Mouse (Mus musculus): Measurements from ENCODE around the gene Spaca9. TPM values are rescaled to one million over a fixed set of nuclear protein-coding genes. Genes with fewer than 3 reads are reported as not detected.

The Spaca9 gene
- polyA plus RNA-seq, 2 experiments, result 1.3 to 2.0 TPM

DNA sequence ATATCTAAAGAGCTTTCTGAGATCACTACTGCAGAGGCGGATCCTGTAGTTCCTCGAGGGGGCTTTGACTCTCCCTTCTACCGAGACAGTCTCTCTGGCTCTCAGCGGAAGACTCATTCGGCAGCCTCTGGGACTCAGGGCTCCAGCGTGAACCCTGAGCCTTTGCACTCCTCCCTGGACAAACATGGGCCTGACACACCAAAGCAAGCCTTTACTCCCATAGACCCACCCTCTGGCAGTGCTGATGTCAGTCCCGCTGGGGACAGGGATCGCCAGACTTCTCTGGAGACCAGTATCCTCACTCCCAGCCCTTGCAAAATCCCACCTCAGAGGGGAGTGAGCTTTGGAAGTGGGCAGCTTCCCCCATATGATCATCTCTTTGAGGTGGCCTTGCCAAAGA is 23.5 kb downstream of the Spaca9 start:
- no peak overlapping the region for H3K27ac ChIP-seq
- no peaks in the 10 kb centered on the region for H3K27me3 ChIP-seq (ENCODE audit: control insufficient read depth, insufficient read depth, low read length)
- H3K9me3 ChIP-seq (ENCODE audit: control insufficient read depth, low read length), result no peaks in the 10 kb centered on the region
- H3K4me3 ChIP-seq (ENCODE audit: insufficient read depth in 1 of 2, low read depth in 2 of 2, low read length in 2 of 2), result no peak overlapping the region
- H3K4me2 ChIP-seq (ENCODE audit: low read depth), result no peak overlapping the region
- ATAC-seq (ENCODE audit: insufficient read depth), result peak; percentile 48; the same call in 1 of the 2 replicates
- 82% methylated on average over 8 of the region's 8 CpGs for WGBS (ENCODE audit: insufficient replicate concordance)
- peaks cover 40% of the 10 kb centered on the region for H3K36me3 ChIP-seq (replicated peaks; ENCODE audit: control insufficient read depth, insufficient read depth, low read depth)
- DNase-seq (ENCODE audit: low read depth in 3 of 3, low spot score in 3 of 3), result no peak
- H3K9ac ChIP-seq (replicated peaks), result no peak overlapping the region
- H3K4me1 ChIP-seq (replicated peaks; ENCODE audit: control insufficient read depth in 2 of 2, insufficient read depth in 2 of 2, low read length in 1 of 2), result no peaks in the 10 kb centered on the region
- TF ChIP-seq EP300 (IDR thresholded peaks at IDR 0.05; ENCODE audit: low read depth) (no peak), CTCF (IDR thresholded peaks at IDR 0.05; ENCODE audit: low read depth) (no peak)

- H3K4me3 ChIP-seq (ENCODE audit: insufficient read depth in 1 of 2, low read depth in 2 of 2, low read length in 2 of 2), result no peak overlapping the region
- DNase-seq (ENCODE audit: low read depth in 3 of 3, low spot score in 3 of 3) (no peak), ATAC-seq (ENCODE audit: insufficient read depth) (no peak)
- peaks cover 32% of the 10 kb centered on the region for H3K36me3 ChIP-seq (replicated peaks; ENCODE audit: control insufficient read depth, insufficient read depth, low read depth)
- 53% methylated on average over 2 of the region's 2 CpGs for WGBS (ENCODE audit: insufficient replicate concordance)
- no peaks in the 10 kb centered on the region for H3K4me1 ChIP-seq (replicated peaks; ENCODE audit: control insufficient read depth in 2 of 2, insufficient read depth in 2 of 2, low read length in 1 of 2)
- no peak overlapping the region for H3K27ac ChIP-seq
- TF ChIP-seq CTCF (IDR thresholded peaks at IDR 0.05; ENCODE audit: low read depth) (no peak), EP300 (IDR thresholded peaks at IDR 0.05; ENCODE audit: low read depth) (no peak)
- H3K27me3 ChIP-seq (ENCODE audit: control insufficient read depth, insufficient read depth, low read length), result no peaks in the 10 kb centered on the region
- H3K4me2 ChIP-seq (ENCODE audit: low read depth), result no peak overlapping the region
- H3K9ac ChIP-seq (replicated peaks), result no peak overlapping the region
- H3K9me3 ChIP-seq (ENCODE audit: control insufficient read depth, low read length), result no peaks in the 10 kb centered on the region
Measured at GRCm38 (mm10) chr2:28671438-28671837, 28.1 kb downstream of the Spaca9 start.

GRCm38 (mm10) chr2:28665818-28666217 is 33.7 kb downstream of the Spaca9 start:
- no peaks in the 10 kb centered on the region for H3K27me3 ChIP-seq (ENCODE audit: control insufficient read depth, insufficient read depth, low read length)
- no peak for ATAC-seq (ENCODE audit: insufficient read depth)
- WGBS (ENCODE audit: insufficient replicate concordance), result 70% methylated on average over 3 of the region's 3 CpGs
- no peak for TF ChIP-seq CTCF (IDR thresholded peaks at IDR 0.05; ENCODE audit: low read depth)
- TF ChIP-seq EP300 (IDR thresholded peaks at IDR 0.05; ENCODE audit: low read depth), result no peak
- H3K4me3 ChIP-seq (ENCODE audit: insufficient read depth in 1 of 2, low read depth in 2 of 2, low read length in 2 of 2), result no peak overlapping the region
- H3K36me3 ChIP-seq (replicated peaks; ENCODE audit: control insufficient read depth, insufficient read depth, low read depth), result peaks cover 22% of the 10 kb centered on the region
- no peak overlapping the region for H3K27ac ChIP-seq
- peaks cover 3% of the 10 kb centered on the region in 2 experiments; a peak in 1 of 4 replicates for H3K4me1 ChIP-seq (replicated peaks; ENCODE audit: control insufficient read depth in 2 of 2, insufficient read depth in 2 of 2, low read length in 1 of 2)
- no peaks in the 10 kb centered on the region for H3K9me3 ChIP-seq (ENCODE audit: control insufficient read depth, low read length)
- no peak overlapping the region for H3K4me2 ChIP-seq (ENCODE audit: low read depth)
- H3K9ac ChIP-seq (replicated peaks), result no peak overlapping the region
- no peak for DNase-seq (ENCODE audit: low read depth in 3 of 3, low spot score in 3 of 3)

GRCm38 (mm10) chr2:28662891-28663290 is 36.6 kb downstream of the Spaca9 start:
- ATAC-seq (ENCODE audit: insufficient read depth) (peak; percentile 79), DNase-seq (ENCODE audit: low read depth in 3 of 3, low spot score in 3 of 3) (no peak)
- peaks cover 3% of the 10 kb centered on the region in 2 experiments; a peak in 1 of 4 replicates for H3K4me1 ChIP-seq (replicated peaks; ENCODE audit: control insufficient read depth in 2 of 2, insufficient read depth in 2 of 2, low read length in 1 of 2)
- no peak overlapping the region for H3K9ac ChIP-seq (replicated peaks)
- peaks cover 38% of the 10 kb centered on the region for H3K36me3 ChIP-seq (replicated peaks; ENCODE audit: control insufficient read depth, insufficient read depth, low read depth)
- whole genome bisulfite sequencing (ENCODE audit: insufficient replicate concordance), result 62% methylated on average over 3 of the region's 3 CpGs
- no peak overlapping the region for H3K27ac ChIP-seq
- TF ChIP-seq CTCF (IDR thresholded peaks at IDR 0.05; ENCODE audit: low read depth), result no peak
- TF ChIP-seq EP300 (IDR thresholded peaks at IDR 0.05; ENCODE audit: low read depth), result peak; percentile 79
- H3K4me3 ChIP-seq (ENCODE audit: insufficient read depth in 1 of 2, low read depth in 2 of 2, low read length in 2 of 2), result no peak overlapping the region
- no peaks in the 10 kb centered on the region for H3K9me3 ChIP-seq (ENCODE audit: control insufficient read depth, low read length)
- no peak overlapping the region for H3K4me2 ChIP-seq (ENCODE audit: low read depth)
- no peaks in the 10 kb centered on the region for H3K27me3 ChIP-seq (ENCODE audit: control insufficient read depth, insufficient read depth, low read length)

DNA sequence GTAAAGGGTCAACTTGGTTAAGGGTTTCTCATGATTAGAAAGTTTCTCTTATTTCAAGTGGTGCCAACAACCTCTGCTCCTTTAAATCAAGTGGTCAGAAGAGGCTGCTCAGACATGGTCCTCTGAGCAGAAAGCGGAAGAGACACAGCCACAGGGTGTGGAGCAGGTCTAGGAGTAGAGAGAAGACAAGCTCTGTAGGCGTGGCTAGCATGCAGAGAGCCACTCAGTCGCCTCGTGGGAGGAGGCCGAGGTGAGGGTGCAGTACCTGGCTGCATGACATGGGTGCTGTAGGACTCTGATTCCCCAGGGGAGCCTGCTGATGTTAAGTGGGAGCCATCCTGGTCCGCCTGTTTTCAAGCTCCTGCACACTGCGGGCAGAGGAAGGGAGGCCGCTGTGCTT is 43.3 kb downstream of the Spaca9 start:
- Histone ChIP-seq H3K4me2 (ENCODE audit: low read depth) (no peak overlapping the region), H3K9ac (replicated peaks) (no peak overlapping the region), H3K36me3 (replicated peaks; ENCODE audit: control insufficient read depth, insufficient read depth, low read depth) (peaks cover 19% of the 10 kb centered on the region), H3K9me3 (ENCODE audit: control insufficient read depth, low read length) (no peaks in the 10 kb centered on the region), H3K27me3 (ENCODE audit: control insufficient read depth, insufficient read depth, low read length) (no peaks in the 10 kb centered on the region), H3K27ac (no peak overlapping the region), H3K4me1 (replicated peaks; ENCODE audit: control insufficient read depth in 2 of 2, insufficient read depth in 2 of 2, low read length in 1 of 2) (no peaks in the 10 kb centered on the region), H3K4me3 (ENCODE audit: insufficient read depth in 1 of 2, low read depth in 2 of 2, low read length in 2 of 2) (no peak overlapping the region)
- DNase-seq (ENCODE audit: low read depth in 3 of 3, low spot score in 3 of 3), result no peak
- no peak for ATAC-seq (ENCODE audit: insufficient read depth)
- 67% methylated on average over 8 of the region's 8 CpGs for WGBS (ENCODE audit: insufficient replicate concordance)
- TF ChIP-seq CTCF (IDR thresholded peaks at IDR 0.05; ENCODE audit: low read depth) (no peak), EP300 (IDR thresholded peaks at IDR 0.05; ENCODE audit: low read depth) (no peak)
